Mouse (Mus musculus) thymus, adult 2 months (tissue): ENCODE results near the gene Dkkl1. TPM values are rescaled to one million over a fixed set of nuclear protein-coding genes. Genes with fewer than 3 reads are reported as not detected.

Experiments used
- DNase-seq: peaks from one replicate; pipeline ENCODE4 v3.0.0; 2021
- H3K27ac ChIP-seq: fragments of 200-500 bp; 2 replicates; pipeline ENCODE4 v1.5.1; 2012; ENCODE audit warnings: low read length, control low read depth; ENCODE audit not compliant: control insufficient read depth, insufficient read depth
- H3K27me3 ChIP-seq: fragments of 200-500 bp; 2 replicates; pipeline ENCODE4 v1.6.1; 2012; ENCODE audit warnings: mild to moderate bottlenecking, low read length, moderate library complexity, mixed read lengths; ENCODE audit not compliant: control insufficient read depth, insufficient read depth
- H3K36me3 ChIP-seq: fragments of 200-500 bp; 2 replicates; pipeline ENCODE4 v1.6.1; 2012; ENCODE audit warnings: mild to moderate bottlenecking, low read length, moderate library complexity; ENCODE audit not compliant: control insufficient read depth, insufficient read depth
- H3K4me1 ChIP-seq: fragments of 200-500 bp; replicated peaks from 2 replicates; pipeline ENCODE4 v1.6.1; 2012; ENCODE audit warnings: low read length; ENCODE audit not compliant: control insufficient read depth, insufficient read depth
- H3K4me3 ChIP-seq: fragments of 200-500 bp; 2 replicates; pipeline ENCODE4 v1.5.1; 2012; ENCODE audit warnings: mild to moderate bottlenecking, low read length, control low read depth, moderate library complexity; ENCODE audit not compliant: control insufficient read depth, insufficient read depth
- CTCF ChIP-seq: fragments of 200-500 bp; IDR thresholded peaks from 2 replicates; pipeline ENCODE4 v1.5.1; 2012; ENCODE audit warnings: mild to moderate bottlenecking, control low read depth, low read length, moderate library complexity, borderline replicate concordance; ENCODE audit not compliant: control insufficient read depth, poor library complexity, insufficient read depth; ENCODE audit errors: extremely low read depth
- POLR2A ChIP-seq: fragments of 200-500 bp; IDR thresholded peaks from 2 replicates; pipeline ENCODE4 v1.6.1; 2012; ENCODE audit warnings: mild to moderate bottlenecking, low read length, control low read depth, moderate library complexity; ENCODE audit not compliant: control insufficient read depth, poor library complexity, insufficient read depth; ENCODE audit errors: extremely low read depth
- WGBS: fragments of 180-500 bp; shearing (Covaris S2); methylation state at CpG from one replicate; pipeline ENCODE4 v1.1.7; 2018; 5-methylcytosine and 5-hydroxymethylcytosine counted together
- polyA plus RNA-seq: library from polyadenylated mRNA; depleted of rRNA; stranded (reverse); fragments of >200 nt; gene quantifications from 2 replicates; pipeline ENCODE4 v1.2.3, GENCODE M21; 2012

The Dkkl1 gene
- polyA plus RNA-seq, 1 experiment, result 3.5 TPM

GRCm38 (mm10) chr7:45213708-45214107, 1.8 kb upstream of the Dkkl1 start:
- no peak for DNase-seq
- no peak for TF ChIP-seq CTCF
- TF ChIP-seq POLR2A, result no peak
- no peak overlapping the region for H3K27ac ChIP-seq
- H3K4me3 ChIP-seq, result no peak overlapping the region
- H3K4me1 ChIP-seq, result peaks cover 20% of the 10 kb centered on the region
- no peaks in the 10 kb centered on the region for H3K36me3 ChIP-seq
- WGBS, result 97% methylated on average over 5 of the region's 5 CpGs
- peaks cover 8% of the 10 kb centered on the region; the same call in 1 of the 2 replicates for H3K27me3 ChIP-seq

- DNase-seq, result no peak
- no peak overlapping the region for H3K4me3 ChIP-seq
- peaks cover 8% of the 10 kb centered on the region; the same call in 1 of the 2 replicates for H3K27me3 ChIP-seq
- 96% methylated on average over 7 of the region's 7 CpGs for WGBS
- TF ChIP-seq POLR2A (no peak), CTCF (no peak)
- H3K4me1 ChIP-seq, result peaks cover 20% of the 10 kb centered on the region
- no peak overlapping the region for H3K27ac ChIP-seq
- no peaks in the 10 kb centered on the region for H3K36me3 ChIP-seq
These were observed 409 bp upstream of the Dkkl1 start for GRCm38 (mm10) chr7:45212356-45212755.

DNA sequence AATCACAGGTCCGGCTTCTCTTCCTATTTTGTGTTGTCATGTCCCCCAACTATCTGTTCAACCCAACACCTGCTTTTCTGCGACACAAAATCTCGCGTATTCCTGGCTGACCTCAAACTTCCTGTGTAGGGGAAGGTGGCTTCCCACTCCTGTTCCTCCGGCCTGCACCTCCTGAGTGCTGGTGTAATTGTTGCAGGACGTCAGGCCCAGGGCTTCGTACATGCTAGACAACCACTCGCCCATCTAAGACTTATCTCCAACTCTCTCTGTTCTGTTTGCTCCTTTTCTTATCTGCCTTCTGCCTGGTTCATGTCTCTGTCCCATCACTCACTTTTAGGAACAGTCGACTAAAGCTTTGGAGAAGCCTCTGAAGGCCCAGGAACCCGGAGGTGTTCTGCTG, 877 bp downstream of the Dkkl1 start:
- H3K27me3 ChIP-seq, result peaks cover 4% of the 10 kb centered on the region; the same call in 1 of the 2 replicates
- WGBS, result 3% methylated on average over 10 of the region's 10 CpGs

GRCm38 (mm10) chr7:45208260-45208659, 3.7 kb downstream of the Dkkl1 start:
- no peak overlapping the region for H3K4me3 ChIP-seq
- H3K4me1 ChIP-seq, result peaks cover 30% of the 10 kb centered on the region
- whole genome bisulfite sequencing, result 95% methylated on average over 6 of the region's 6 CpGs
- H3K27me3 ChIP-seq, result no peaks in the 10 kb centered on the region
- H3K27ac ChIP-seq, result no peak overlapping the region
- H3K36me3 ChIP-seq, result no peaks in the 10 kb centered on the region
- TF ChIP-seq CTCF, result no peak
- no peak for TF ChIP-seq POLR2A
- DNase-seq, result no peak

More for the DNA sequence above, 877 bp downstream of the Dkkl1 start:
- TF ChIP-seq POLR2A (no peak), CTCF (no peak)
- Histone ChIP-seq H3K4me3 (no peak overlapping the region), H3K27ac (no peak overlapping the region), H3K36me3 (no peaks in the 10 kb centered on the region), H3K4me1 (peaks cover 20% of the 10 kb centered on the region)
- DNase-seq, result no peak

DNA sequence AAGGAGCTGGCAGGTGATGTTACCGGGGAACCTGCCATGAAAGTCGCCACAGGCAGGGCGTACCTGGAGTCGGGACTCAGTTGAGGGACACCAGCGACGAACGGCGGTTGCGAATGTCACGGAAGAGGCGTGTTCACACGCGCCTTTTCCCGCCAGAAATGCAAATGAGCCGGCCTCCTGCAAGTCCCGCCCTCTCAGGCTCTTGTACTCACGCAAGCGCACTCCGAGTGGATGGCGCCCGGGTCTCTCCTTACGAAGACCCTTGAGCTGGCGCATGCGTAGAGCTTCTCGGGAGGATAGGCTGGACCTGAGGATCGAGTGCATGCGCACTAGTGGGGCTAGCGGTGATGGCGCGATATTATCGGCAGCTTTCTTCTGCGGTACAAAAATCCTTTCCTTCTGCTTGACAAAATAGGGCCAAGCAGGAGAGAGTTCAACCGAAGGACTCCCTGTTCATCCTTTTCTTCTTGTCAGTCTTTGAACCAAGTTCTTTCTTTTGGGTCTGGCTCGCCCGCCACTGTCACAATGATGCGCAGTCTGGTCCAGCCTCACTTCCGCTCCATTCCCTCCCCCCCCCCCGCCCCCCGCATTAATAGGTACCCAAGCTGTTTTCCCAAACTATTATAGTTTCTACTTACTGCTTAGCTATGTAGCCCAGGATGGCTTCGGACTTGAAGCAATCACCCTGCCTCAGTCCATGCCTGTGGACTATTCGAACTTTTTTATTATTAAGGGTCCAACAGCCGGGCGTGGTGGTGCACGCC, 7.4 kb downstream of the Dkkl1 start, which contains the start of gene Ccdc155:
Gene Ccdc155 (minus strand): TSS at position 513 of the 764 bp plus-strand sequence.
- no peaks in the 10 kb centered on the region for H3K27me3 ChIP-seq

GRCm38 (mm10) chr7:45202654-45203053, 9.3 kb downstream of the Dkkl1 start:
- no peak for DNase-seq
- Histone ChIP-seq H3K27ac (no peak overlapping the region), H3K4me3 (no peak overlapping the region), H3K4me1 (peaks cover 11% of the 10 kb centered on the region), H3K27me3 (no peaks in the 10 kb centered on the region), H3K36me3 (no peaks in the 10 kb centered on the region)
- no peak for TF ChIP-seq POLR2A
- TF ChIP-seq CTCF, result no peak
- 86% methylated on average over 10 of the region's 10 CpGs for WGBS

More for the DNA sequence above, 7.4 kb downstream of the Dkkl1 start, which contains the start of gene Ccdc155:
- 0 out of 2 replicates have a peak, but pooled peaks have one; percentile 21 for TF ChIP-seq CTCF
- TF ChIP-seq POLR2A, result 0 out of 2 replicates have a peak, but pooled peaks have one; percentile 28
- H3K4me3 ChIP-seq, result peak within 1 kb of the TSS; percentile 40
- WGBS, result 5% methylated on average over 43 of the region's 44 CpGs
- peaks cover 11% of the 10 kb centered on the region for H3K4me1 ChIP-seq
- DNase-seq, result peak; percentile 93
- H3K36me3 ChIP-seq, result no peaks in the 10 kb centered on the region
- no peak within 1 kb of the TSS for H3K27ac ChIP-seq
